Mouse (Mus musculus): ENCODE data around the gene Snapc5. TPM values are rescaled to one million over a fixed set of nuclear protein-coding genes. Genes with fewer than 3 reads are reported as not detected.
"Not testable (repeated sequence)": the region's sequence is repeated elsewhere in the genome, so short reads cannot be mapped to it uniquely, and the experiment has no call there.

The Snapc5 gene
- 17.8 and 22.1 TPM in 2 replicates for polyA plus RNA-seq (2011; ENCODE audit: insufficient read length, low read depth, missing spikeins)

DNA sequence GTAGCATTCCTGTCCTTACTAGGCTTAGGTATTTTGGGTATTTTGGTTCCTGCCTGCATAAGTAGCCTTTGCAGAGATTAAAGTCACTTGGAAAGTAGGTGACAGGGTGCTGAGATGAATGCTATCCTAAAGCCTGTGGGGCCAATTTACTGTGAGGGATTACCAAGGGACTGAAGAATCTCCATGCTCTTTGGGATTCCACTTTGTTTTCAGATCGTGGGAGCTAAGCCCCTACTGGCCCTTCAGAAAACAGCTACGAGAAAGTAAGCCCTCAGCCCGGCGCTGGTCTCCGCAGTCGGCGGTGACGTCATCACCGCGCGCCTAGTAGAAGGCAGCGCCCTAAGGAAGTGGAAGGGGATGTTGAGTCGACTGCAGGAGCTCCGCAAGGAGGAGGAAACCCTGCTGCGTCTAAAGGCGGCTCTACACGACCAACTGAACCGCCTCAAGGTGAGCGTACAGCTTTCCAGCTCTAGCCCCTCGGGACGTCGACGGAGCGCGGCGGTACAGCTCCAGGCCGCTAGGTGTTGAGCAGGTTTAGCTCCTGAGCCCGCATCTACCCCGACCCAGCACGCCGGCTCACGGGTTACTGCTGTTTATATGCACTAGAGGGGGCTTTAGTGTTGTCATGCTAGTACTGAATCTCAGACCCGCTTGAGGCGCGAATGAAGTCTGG, at the start of gene Snapc5:
TSS of gene Snapc5 (plus strand) at position 301 of the 673 bp plus-strand sequence.
- H3K4me3 ChIP-seq (ENCODE audit: insufficient read depth, low read length), result peak within 1 kb of the TSS; percentile 54
- TF ChIP-seq POLR2A (IDR thresholded peaks at IDR 0.05; ENCODE audit: low read depth, low read length) (peak; percentile 70), CTCF (IDR thresholded peaks at IDR 0.05; ENCODE audit: borderline replicate concordance, insufficient read depth, low read length) (0 out of 2 replicates have a peak, but pooled peaks have one; percentile 4)
- peak within 1 kb of the TSS; percentile 51 for H3K27ac ChIP-seq (ENCODE audit: insufficient read depth, low read length)
- peaks cover 4% of the 10 kb centered on the region for H3K4me1 ChIP-seq (ENCODE audit: control insufficient read depth, insufficient read depth, low read length)

DNA sequence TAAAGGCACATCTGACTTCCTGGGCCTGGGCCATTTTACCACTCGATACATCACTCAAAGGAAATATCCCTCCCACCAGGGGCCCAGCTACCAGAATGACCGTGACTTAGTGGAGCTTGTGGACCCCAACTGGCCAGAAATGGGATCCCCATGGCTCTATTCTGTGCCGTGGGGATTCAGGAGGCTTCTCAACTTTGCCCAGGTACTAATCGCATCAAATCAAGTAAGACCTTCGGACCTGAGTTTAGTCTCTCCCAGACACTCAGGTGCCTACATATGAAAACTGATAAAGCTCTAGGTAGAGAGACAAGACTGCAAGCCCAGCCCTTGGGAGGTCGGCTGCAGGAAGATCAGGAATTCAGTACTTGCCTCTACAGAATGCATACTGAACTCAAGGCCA, 47.5 kb upstream of the Snapc5 start:
- Histone ChIP-seq H3K4me1 (ENCODE audit: control insufficient read depth, insufficient read depth, low read length) (no peaks in the 10 kb centered on the region), H3K27ac (ENCODE audit: insufficient read depth, low read length) (no peak overlapping the region), H3K4me3 (ENCODE audit: insufficient read depth, low read length) (no peak overlapping the region)
- no peak for TF ChIP-seq CTCF (IDR thresholded peaks at IDR 0.05; ENCODE audit: borderline replicate concordance, insufficient read depth, low read length)
- no peak for TF ChIP-seq POLR2A (IDR thresholded peaks at IDR 0.05; ENCODE audit: low read depth, low read length)

DNA sequence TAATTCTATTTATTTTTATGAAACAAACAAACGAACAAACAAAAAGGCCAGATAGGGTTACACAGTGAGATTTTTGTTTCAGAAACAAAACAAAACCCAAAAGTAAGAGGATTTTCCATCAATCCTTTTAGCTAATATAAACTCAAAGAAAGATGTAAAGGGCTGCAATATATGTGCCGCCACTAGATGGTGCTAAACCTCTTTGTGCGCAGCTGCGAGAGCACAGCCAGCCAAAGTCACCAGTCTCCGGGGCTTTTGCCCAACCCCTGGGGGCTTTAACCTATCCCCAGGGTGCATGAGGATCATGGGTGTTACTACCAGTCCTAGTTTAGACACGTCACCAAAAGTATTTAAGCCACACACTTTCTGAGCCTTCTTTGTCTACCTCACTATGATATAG, 40.2 kb upstream of the Snapc5 start:
- not testable (repeated sequence) for H3K27ac ChIP-seq (ENCODE audit: insufficient read depth, low read length); H3K4me3 ChIP-seq (ENCODE audit: insufficient read depth, low read length)

DNA sequence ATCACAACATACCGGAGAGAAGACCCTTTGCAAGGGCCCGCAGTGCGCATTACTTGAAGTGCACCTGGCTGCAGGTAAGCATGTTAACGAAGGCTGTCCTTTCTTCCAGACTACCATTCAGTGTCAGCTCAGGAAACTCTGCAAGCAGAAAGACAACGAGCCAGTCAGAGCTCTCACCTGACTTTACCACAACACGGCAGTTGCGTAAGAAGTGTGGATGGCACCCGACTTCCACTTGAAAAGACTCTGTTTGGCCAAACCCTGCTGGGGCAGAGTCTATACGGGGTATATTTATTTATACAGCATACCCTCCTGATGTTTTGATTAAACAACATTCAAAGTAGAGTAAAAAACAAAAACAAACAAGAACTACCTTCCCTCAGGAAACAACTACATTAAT, 39.2 kb upstream of the Snapc5 start:
- no peak overlapping the region for H3K4me3 ChIP-seq (ENCODE audit: insufficient read depth, low read length)
- TF ChIP-seq POLR2A (IDR thresholded peaks at IDR 0.05; ENCODE audit: low read depth, low read length), result no peak
- TF ChIP-seq CTCF (IDR thresholded peaks at IDR 0.05; ENCODE audit: borderline replicate concordance, insufficient read depth, low read length), result no peak

More for the DNA sequence above, 40.2 kb upstream of the Snapc5 start:
- not testable (repeated sequence) for H3K4me1 ChIP-seq (ENCODE audit: control insufficient read depth, insufficient read depth, low read length)

DNA sequence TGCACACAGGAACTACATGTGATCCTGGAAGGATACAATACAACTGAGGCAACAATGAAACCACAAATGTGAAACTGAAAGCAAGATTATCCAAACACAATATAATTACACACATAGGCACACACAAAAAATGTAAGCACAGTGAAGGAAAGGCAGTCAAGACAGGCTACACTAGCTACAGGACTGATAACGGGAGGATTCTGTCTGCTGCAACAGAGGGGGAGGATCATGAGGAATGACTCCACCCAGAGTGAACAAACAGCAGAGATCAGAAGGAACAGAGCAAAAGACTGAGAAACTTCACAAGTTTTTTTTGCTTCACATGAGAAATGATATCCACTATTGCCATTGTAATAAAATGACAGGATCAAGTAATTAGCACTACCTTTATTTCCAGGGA, 22.4 kb upstream of the Snapc5 start:
- H3K27ac ChIP-seq (ENCODE audit: insufficient read depth, low read length), result no peak overlapping the region
- TF ChIP-seq CTCF (IDR thresholded peaks at IDR 0.05; ENCODE audit: borderline replicate concordance, insufficient read depth, low read length) (no peak), POLR2A (IDR thresholded peaks at IDR 0.05; ENCODE audit: low read depth, low read length) (no peak)
- no peak overlapping the region for H3K4me3 ChIP-seq (ENCODE audit: insufficient read depth, low read length)
- H3K4me1 ChIP-seq (ENCODE audit: control insufficient read depth, insufficient read depth, low read length), result no peaks in the 10 kb centered on the region

More for the DNA sequence above, 39.2 kb upstream of the Snapc5 start:
- H3K4me1 ChIP-seq (ENCODE audit: control insufficient read depth, insufficient read depth, low read length), result no peaks in the 10 kb centered on the region
- no peak overlapping the region for H3K27ac ChIP-seq (ENCODE audit: insufficient read depth, low read length)

DNA sequence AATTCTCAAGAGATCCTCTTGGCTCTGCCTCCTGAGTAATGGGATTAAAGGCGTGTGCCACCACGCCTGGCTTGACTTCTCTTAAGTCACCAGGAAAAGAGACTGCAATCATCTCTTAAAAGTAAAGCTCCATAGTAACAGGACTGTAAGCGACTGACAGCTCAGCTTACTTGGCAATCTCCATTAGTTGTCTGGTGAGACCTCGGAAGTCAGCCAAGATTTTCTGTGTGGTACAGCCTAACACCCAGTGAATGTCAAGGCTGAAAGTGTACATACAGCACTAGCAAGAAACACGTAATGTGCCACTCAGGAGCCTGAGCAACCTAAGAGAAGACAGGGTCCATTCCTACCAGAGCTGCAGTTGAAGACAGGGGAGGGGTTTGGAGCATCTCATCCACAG, 18.6 kb upstream of the Snapc5 start:
- TF ChIP-seq CTCF (IDR thresholded peaks at IDR 0.05; ENCODE audit: borderline replicate concordance, insufficient read depth, low read length) (no peak), POLR2A (IDR thresholded peaks at IDR 0.05; ENCODE audit: low read depth, low read length) (no peak)
- H3K4me3 ChIP-seq (ENCODE audit: insufficient read depth, low read length), result no peak overlapping the region
- H3K4me1 ChIP-seq (ENCODE audit: control insufficient read depth, insufficient read depth, low read length), result no peaks in the 10 kb centered on the region
- H3K27ac ChIP-seq (ENCODE audit: insufficient read depth, low read length), result no peak overlapping the region

DNA sequence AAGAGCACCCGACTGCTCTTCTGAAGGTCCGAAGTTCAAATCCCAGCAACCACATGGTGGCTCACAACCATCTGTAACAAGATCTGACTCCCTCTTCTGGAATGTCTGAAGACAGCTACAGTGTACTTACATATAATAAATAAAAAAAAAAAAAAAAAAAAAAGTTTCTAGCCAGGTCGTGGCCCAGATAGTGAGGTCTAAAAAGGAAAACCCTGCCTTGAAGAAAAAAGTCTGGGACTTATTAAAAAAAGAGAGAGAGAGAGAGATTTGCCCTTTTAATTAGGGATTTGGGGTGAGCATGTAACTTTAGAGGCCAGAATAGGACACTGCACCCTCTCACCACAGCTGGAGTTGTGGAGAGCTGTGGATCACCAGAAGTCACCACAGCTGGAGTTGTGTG, 9.1 kb upstream of the Snapc5 start:
- H3K4me1 ChIP-seq (ENCODE audit: control insufficient read depth, insufficient read depth, low read length); H3K4me3 ChIP-seq (ENCODE audit: insufficient read depth, low read length); H3K27ac ChIP-seq (ENCODE audit: insufficient read depth, low read length): not testable (repeated sequence)

DNA sequence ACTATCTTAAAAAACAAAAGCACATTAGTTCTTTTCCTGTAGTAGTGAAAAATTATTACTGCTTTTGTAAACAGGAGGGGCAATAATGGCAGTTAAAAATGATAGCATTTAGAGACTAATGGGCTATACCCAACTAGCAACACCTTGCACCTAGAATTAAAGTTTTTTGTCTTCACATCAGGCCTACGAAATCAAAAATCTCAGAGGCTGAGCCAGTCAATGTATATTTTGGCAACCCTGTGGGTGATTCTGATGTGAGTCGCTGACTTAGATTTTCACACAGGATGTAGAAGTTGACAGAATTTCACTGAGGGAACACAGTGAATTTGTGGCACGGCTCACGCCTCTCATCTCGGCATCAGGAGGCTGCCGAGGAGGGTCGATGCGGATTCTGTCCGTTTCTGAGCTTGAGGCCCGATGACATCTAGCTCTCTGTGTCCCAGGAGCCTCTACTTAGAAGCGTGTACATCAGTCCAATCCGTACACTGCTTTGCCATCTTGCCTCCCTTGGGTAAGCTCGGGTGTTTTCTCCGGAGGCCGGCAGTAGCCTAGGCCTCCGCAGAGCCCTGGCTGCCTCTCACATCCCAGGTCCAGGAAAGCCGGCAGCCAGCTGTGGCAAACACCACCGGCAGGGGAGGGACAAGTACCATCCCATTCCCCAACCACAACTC, 6.8 kb upstream of the Snapc5 start:
- TF ChIP-seq CTCF (IDR thresholded peaks at IDR 0.05; ENCODE audit: borderline replicate concordance, insufficient read depth, low read length), result no peak
- no peak for TF ChIP-seq POLR2A (IDR thresholded peaks at IDR 0.05; ENCODE audit: low read depth, low read length)
- peak overlapping the region; percentile 99 for H3K27ac ChIP-seq (ENCODE audit: insufficient read depth, low read length)
- peaks cover 2% of the 10 kb centered on the region; the same call in 1 of the 2 replicates for H3K4me1 ChIP-seq (ENCODE audit: control insufficient read depth, insufficient read depth, low read length)
- H3K4me3 ChIP-seq (ENCODE audit: insufficient read depth, low read length), result peak overlapping the region; percentile 92

DNA sequence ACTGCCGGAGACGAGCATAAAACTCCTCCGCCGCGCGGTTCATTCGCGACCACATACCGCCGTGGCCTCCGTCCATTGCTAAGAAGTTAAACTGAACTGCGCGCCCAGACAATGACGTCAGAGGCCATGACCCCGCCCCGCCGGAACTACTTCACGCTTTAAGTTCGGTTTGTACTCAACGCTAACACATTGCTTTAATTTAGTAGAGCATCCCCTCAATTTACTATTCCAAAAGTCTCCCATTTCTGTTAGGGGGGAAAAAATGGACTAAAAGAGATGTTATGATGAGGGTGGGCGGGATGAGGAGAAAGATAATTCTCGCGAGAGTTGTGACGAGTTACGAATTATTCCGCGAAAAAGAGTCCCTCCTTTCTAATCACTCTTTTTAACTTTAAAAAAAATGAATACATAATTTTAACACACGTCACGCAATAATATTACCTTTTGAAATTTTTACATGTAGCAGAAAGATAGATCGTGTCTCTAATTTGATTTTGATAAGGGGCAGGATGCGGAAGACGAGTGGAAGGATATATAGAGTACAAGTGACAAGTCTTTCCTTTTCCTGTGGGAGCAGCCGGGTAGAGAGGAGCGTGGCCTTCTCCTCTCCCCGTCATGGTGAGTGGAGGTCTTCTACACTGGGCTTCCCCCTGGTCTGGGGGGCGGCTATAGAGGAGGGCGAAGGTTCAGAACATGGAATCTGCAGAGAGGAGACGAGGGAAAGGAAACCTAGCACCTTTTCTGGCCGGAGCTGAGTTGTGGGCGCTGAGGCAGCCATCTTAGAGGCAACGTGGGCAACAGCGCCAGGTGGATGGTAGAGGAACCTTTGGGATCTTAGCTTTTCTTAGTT, 6.0 kb upstream of the Snapc5 start, which contains the start of the genes Zwilch and Rpl4:
TSS of gene Zwilch (minus strand) at position 289 of the 850 bp plus-strand sequence.
TSS of gene Rpl4 (plus strand) at position 560 of the 850 bp plus-strand sequence.
- peaks cover 2% of the 10 kb centered on the region; the same call in 1 of the 2 replicates for H3K4me1 ChIP-seq (ENCODE audit: control insufficient read depth, insufficient read depth, low read length)
- H3K4me3 ChIP-seq (ENCODE audit: insufficient read depth, low read length), result peak within 1 kb of the TSS; percentile 93
- TF ChIP-seq CTCF (IDR thresholded peaks at IDR 0.05; ENCODE audit: borderline replicate concordance, insufficient read depth, low read length) (no peak), POLR2A (IDR thresholded peaks at IDR 0.05; ENCODE audit: low read depth, low read length) (peak; percentile 97)
- H3K27ac ChIP-seq (ENCODE audit: insufficient read depth, low read length), result peak within 1 kb of the TSS; percentile 99

Measured in embryonic fibroblast, embryonic 13.5 days (primary cell).